Mouse (Mus musculus): ENCODE data around the gene Gpr155.

DNA sequence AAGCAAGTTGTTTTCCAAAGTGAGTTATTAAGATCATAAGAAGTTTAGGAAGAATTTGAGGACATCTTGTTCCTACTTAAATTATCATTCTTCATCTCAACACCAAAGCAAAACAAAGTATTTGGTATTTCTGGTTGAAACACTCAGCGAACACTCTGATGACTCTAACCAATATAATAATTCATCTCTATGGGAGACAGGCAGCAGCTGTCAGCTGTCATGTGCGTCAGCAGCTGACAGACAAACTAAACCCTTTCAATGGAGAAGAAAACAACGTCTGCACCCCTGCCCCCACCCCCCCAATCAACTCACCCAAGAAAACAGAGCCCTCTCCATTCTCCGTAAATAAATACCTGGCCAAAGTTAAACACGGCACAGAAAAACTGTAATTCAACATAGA, 34.9 kb downstream of the Gpr155 start:
- TF ChIP-seq POLR2A (IDR thresholded peaks at IDR 0.05; ENCODE audit: low read depth, low read length): no peak
- no peak for TF ChIP-seq CTCF (conservative IDR thresholded peaks at IDR 0.05; ENCODE audit: insufficient read depth, insufficient read length, low read depth, low read length)

Measured in kidney, adult 2 months (tissue).